Mouse (Mus musculus) MEL (cell line): ENCODE results near the gene Tbc1d17. TPM values are rescaled to one million over a fixed set of nuclear protein-coding genes. Genes with fewer than 3 reads are reported as not detected.
A peak's percentile ranks its signal among the peaks of the same experiment; 100 is the strongest.

Experiments
- DNase-seq: peaks from one replicate; pipeline ENCODE4 v3.0.0; 2011; ENCODE audit warnings: low read depth, low spot score
- H3K27ac ChIP-seq: 2 replicates; pipeline ENCODE4 v1.5.1; 2012; ENCODE audit warnings: low read depth, mild to moderate bottlenecking, control low read depth, low read length, moderate library complexity; ENCODE audit not compliant: control insufficient read depth
- H3K27me3 ChIP-seq, 2 experiments: fragments of 150-350 bp in 1 of 2; sonication (generic) in 1 of 2; 2 replicates each; pipeline ENCODE4 v1.6.1; 2012; ENCODE audit warnings: low read length in 2 of 2, mild to moderate bottlenecking in 2 of 2, improper control_type of control experiment in 1 of 2, moderate library complexity in 1 of 2; ENCODE audit not compliant: insufficient read depth in 2 of 2, control insufficient read depth in 1 of 2
- H3K36me3 ChIP-seq, 2 experiments: 2 replicates each; pipeline ENCODE4 v1.6.1; 2012 to 2014; ENCODE audit warnings: low read length in 2 of 2, improper control_type of control experiment in 1 of 2, inconsistent platforms in 1 of 2, mild to moderate bottlenecking in 1 of 2; ENCODE audit not compliant: insufficient read depth in 2 of 2, control insufficient read depth in 1 of 2
- H3K4me1 ChIP-seq, 2 experiments: fragments of 150-350 bp in 1 of 2; sonication (generic) in 1 of 2; 2 replicates each; pipeline ENCODE4 v1.6.1; 2012; ENCODE audit warnings: low read length in 2 of 2, improper control_type of control experiment in 1 of 2, mild to moderate bottlenecking in 1 of 2; ENCODE audit not compliant: insufficient read depth in 2 of 2, control insufficient read depth in 1 of 2
- H3K4me3 ChIP-seq, 2 experiments: fragments of 150-350 bp in 1 of 2; sonication (generic) in 1 of 2; 2 replicates each; pipeline ENCODE4 v1.5.1; 2012; ENCODE audit warnings: low read depth in 2 of 2, low read length in 2 of 2, mild to moderate bottlenecking in 2 of 2, moderate library complexity in 2 of 2, control low read depth in 1 of 2, improper control_type of control experiment in 1 of 2; ENCODE audit not compliant: control insufficient read depth in 1 of 2, insufficient read depth in 1 of 2
- H3K79me2 ChIP-seq: 2 replicates; pipeline ENCODE4 v1.6.1; 2012; ENCODE audit warnings: mild to moderate bottlenecking, low read length, moderate library complexity; ENCODE audit not compliant: control insufficient read depth, poor library complexity, insufficient read depth
- H3K9ac ChIP-seq: 2 replicates; pipeline ENCODE4 v1.6.1; 2012; ENCODE audit warnings: low read depth, mild to moderate bottlenecking, control low read depth, low read length, moderate library complexity; ENCODE audit not compliant: control insufficient read depth, poor library complexity, severe bottlenecking
- H3K9me3 ChIP-seq: fragments of 150-350 bp; sonication (generic); replicated peaks from 2 replicates; pipeline ENCODE4 v1.6.1; 2012; ENCODE audit warnings: mild to moderate bottlenecking, low read length, improper control_type of control experiment, moderate library complexity; ENCODE audit not compliant: insufficient read depth
- BHLHE40 ChIP-seq: IDR thresholded peaks from 2 replicates; pipeline ENCODE4 v1.6.1; 2012; ENCODE audit warnings: low read depth, mild to moderate bottlenecking, inconsistent platforms, low read length, improper control_type of control experiment, borderline replicate concordance
- CHD1 ChIP-seq: IDR thresholded peaks from 2 replicates; pipeline ENCODE4 v1.6.1; 2012; ENCODE audit warnings: low read depth, mild to moderate bottlenecking, inconsistent platforms, low read length, improper control_type of control experiment
- CTCF ChIP-seq, 3 experiments: IDR thresholded peaks in 2 of 3; conservative IDR thresholded peaks in 1 of 3; 2 replicates each; pipeline ENCODE4 v1.5.1; 2011 to 2012; ENCODE audit warnings: low read length in 3 of 3, low read depth in 2 of 3, mild to moderate bottlenecking in 2 of 3, improper control_type of control experiment in 1 of 3, inconsistent platforms in 1 of 3, mixed read lengths in 1 of 3, moderate library complexity in 1 of 3; ENCODE audit not compliant: control insufficient read depth in 1 of 3, insufficient read depth in 1 of 3, poor library complexity in 1 of 3, severe bottlenecking in 1 of 3
- E2F4 ChIP-seq: IDR thresholded peaks from 2 replicates; pipeline ENCODE4 v1.6.1; 2011; ENCODE audit warnings: low read depth, low read length, improper control_type of control experiment, borderline replicate concordance
- ELF1 ChIP-seq: IDR thresholded peaks from 2 replicates; pipeline ENCODE4 v1.6.1; 2014; ENCODE audit warnings: low read depth, mild to moderate bottlenecking, inconsistent platforms, low read length, improper control_type of control experiment, moderate library complexity
- EP300 ChIP-seq, 2 experiments: IDR thresholded peaks; 2 replicates each; pipeline ENCODE4 v1.6.1; 2011; ENCODE audit warnings: improper control_type of control experiment in 2 of 2, low read length in 2 of 2, low read depth in 1 of 2, mild to moderate bottlenecking in 1 of 2
- HCFC1 ChIP-seq: IDR thresholded peaks from 2 replicates; pipeline ENCODE4 v1.6.1; 2012; ENCODE audit warnings: low read depth, mild to moderate bottlenecking, inconsistent platforms, low read length, improper control_type of control experiment, moderate library complexity
- JUND ChIP-seq: IDR thresholded peaks from 2 replicates; pipeline ENCODE4 v1.6.1; 2011; ENCODE audit warnings: low read depth, mild to moderate bottlenecking, improper control_type of control experiment, low read length
- KAT2A ChIP-seq: conservative IDR thresholded peaks from 2 replicates; pipeline ENCODE4 v1.6.1; 2012; ENCODE audit warnings: low read depth, low read length, improper control_type of control experiment, inconsistent platforms
- MAFK ChIP-seq: IDR thresholded peaks from 2 replicates; pipeline ENCODE4 v1.6.1; 2011; ENCODE audit warnings: low read depth, mild to moderate bottlenecking, low read length, improper control_type of control experiment, borderline replicate concordance
- MAX ChIP-seq: IDR thresholded peaks from 2 replicates; pipeline ENCODE4 v1.6.1; 2011; ENCODE audit warnings: low read length, improper control_type of control experiment
- MXI1 ChIP-seq: IDR thresholded peaks from 2 replicates; pipeline ENCODE4 v1.6.1; 2011; ENCODE audit warnings: mild to moderate bottlenecking, low read depth, low read length, improper control_type of control experiment
- MYC ChIP-seq: IDR thresholded peaks from 2 replicates; pipeline ENCODE4 v1.6.1; 2011; ENCODE audit warnings: low read depth, mild to moderate bottlenecking, low read length, improper control_type of control experiment, moderate library complexity
- NRF1 ChIP-seq: IDR thresholded peaks from 2 replicates; pipeline ENCODE4 v1.6.1; 2014; ENCODE audit warnings: low read depth, mild to moderate bottlenecking, inconsistent platforms, low read length, improper control_type of control experiment, moderate library complexity; ENCODE audit not compliant: poor library complexity, insufficient read depth, severe bottlenecking
- POLR2A ChIP-seq, 2 experiments: IDR thresholded peaks; 2 replicates each; pipeline ENCODE4 v1.6.1; 2011 to 2012; ENCODE audit warnings: low read length in 2 of 2, mild to moderate bottlenecking in 2 of 2, control low read depth in 1 of 2, improper control_type of control experiment in 1 of 2, low read depth in 1 of 2, moderate library complexity in 1 of 2; ENCODE audit not compliant: control insufficient read depth in 1 of 2, insufficient read depth in 1 of 2, poor library complexity in 1 of 2
- POLR2AphosphoS2 ChIP-seq: IDR thresholded peaks from 2 replicates; pipeline ENCODE4 v1.6.1; 2011; ENCODE audit warnings: low read length, improper control_type of control experiment
- RCOR1 ChIP-seq: IDR thresholded peaks from 2 replicates; pipeline ENCODE4 v1.6.1; 2012; ENCODE audit warnings: low read depth, mild to moderate bottlenecking, inconsistent platforms, low read length, improper control_type of control experiment
- SMC3 ChIP-seq: IDR thresholded peaks from 2 replicates; pipeline ENCODE4 v1.6.1; 2011; ENCODE audit warnings: low read depth, low read length, improper control_type of control experiment
- USF1 ChIP-seq: IDR thresholded peaks from 2 replicates; pipeline ENCODE4 v1.6.1; 2014; ENCODE audit warnings: low read depth, mild to moderate bottlenecking, inconsistent platforms, low read length, improper control_type of control experiment, moderate library complexity
- ZC3H11A ChIP-seq: IDR thresholded peaks from 2 replicates; pipeline ENCODE4 v1.6.1; 2012; ENCODE audit warnings: low read depth, mild to moderate bottlenecking, inconsistent platforms, low read length, improper control_type of control experiment
- ZKSCAN1 ChIP-seq: IDR thresholded peaks from 2 replicates; pipeline ENCODE4 v1.6.1; 2012; ENCODE audit warnings: low read depth, mild to moderate bottlenecking, inconsistent platforms, low read length, improper control_type of control experiment, moderate library complexity
- polyA plus RNA-seq, 2 experiments: library from polyadenylated mRNA; stranded (reverse) in 1 of 2; unstranded in 1 of 2; fragments of >175 nt in 1 of 2; fragments of >200 nt in 1 of 2; gene quantifications; 2 replicates each; pipeline versions ENCODE4 v1.2.1 to v1.2.4; 2012; ENCODE audit warnings: low replicate concordance in 2 of 2, low read depth in 1 of 2; ENCODE audit not compliant: insufficient read length in 2 of 2, insufficient read depth in 1 of 2, missing spikeins in 1 of 2
- total RNA-seq: library from RNA; depleted of rRNA; stranded (reverse); fragments of 300-350 nt; gene quantifications from 2 replicates; pipeline ENCODE4 v1.2.3, GENCODE M21; 2012

Tbc1d17 gene
- total and polyA plus RNA-seq, 3 experiments: 16.7 to 29.5 TPM; not detected in 1

GRCm38 (mm10) chr7:44898607-44899006, 49.7 kb upstream of the Tbc1d17 start:
- H3K4me1 ChIP-seq: peaks cover 0 to 8% of the 10 kb centered on the region in 2 experiments; a peak in 2 of 4 replicates
- H3K9me3 ChIP-seq: no peaks in the 10 kb centered on the region
- no peak overlapping the region for H3K9ac ChIP-seq
- H3K36me3 ChIP-seq: peaks cover 0 to 6% of the 10 kb centered on the region in 2 experiments; a peak in 2 of 4 replicates
- no peaks in the 10 kb centered on the region for H3K27me3 ChIP-seq
- H3K79me2 ChIP-seq: no peaks in the 10 kb centered on the region; the same call in 1 of the 2 replicates
- peak; percentile 28 for DNase-seq
- H3K27ac ChIP-seq: no peak overlapping the region
- no peak overlapping the region for H3K4me3 ChIP-seq
- peak; percentile 26 to 53 (median 30); a peak in 5 of 6 replicates for TF ChIP-seq CTCF (IDR thresholded peaks at IDR 0.05 in 2 of 3, conservative IDR thresholded peaks at IDR 0.05 in 1 of 3; ENCODE audit: control insufficient read depth in 1 of 3, insufficient read depth in 1 of 3, low read depth in 2 of 3, low read length in 3 of 3, poor library complexity in 1 of 3, severe bottlenecking in 1 of 3)
- TF ChIP-seq EP300 (IDR thresholded peaks at IDR 0.05; ENCODE audit: low read depth in 1 of 2, low read length in 2 of 2): no peak
- TF ChIP-seq MAFK: no peak
- no peak for TF ChIP-seq NRF1
- TF ChIP-seq USF1: no peak
- TF ChIP-seq BHLHE40: no peak
- TF ChIP-seq MXI1: no peak
- TF ChIP-seq ZC3H11A: no peak
- no peak for TF ChIP-seq JUND
- no peak for TF ChIP-seq MYC
- no peak for TF ChIP-seq E2F4
- no peak for TF ChIP-seq POLR2AphosphoS2
- no peak for TF ChIP-seq ELF1
- TF ChIP-seq SMC3: 0 out of 2 replicates have a peak, but pooled peaks have one; percentile 7
- TF ChIP-seq KAT2A: no peak
- no peak for TF ChIP-seq RCOR1
- no peak; a peak in 1 of 4 replicates for TF ChIP-seq POLR2A (IDR thresholded peaks at IDR 0.05; ENCODE audit: control insufficient read depth in 1 of 2, insufficient read depth in 1 of 2, low read depth in 1 of 2, low read length in 2 of 2, poor library complexity in 1 of 2)

GRCm38 (mm10) chr7:44896499-44896898, 47.6 kb upstream of the Tbc1d17 start:
- H3K79me2 ChIP-seq: peaks cover 7% of the 10 kb centered on the region
- TF ChIP-seq CHD1: no peak
- TF ChIP-seq E2F4: no peak
- TF ChIP-seq RCOR1: no peak
- no peak for TF ChIP-seq MAX
- TF ChIP-seq POLR2AphosphoS2: no peak
- TF ChIP-seq ZKSCAN1: no peak
- TF ChIP-seq HCFC1: no peak
- TF ChIP-seq EP300 (IDR thresholded peaks at IDR 0.05; ENCODE audit: low read depth in 1 of 2, low read length in 2 of 2): no peak
- no peak for TF ChIP-seq MYC
- TF ChIP-seq SMC3: no peak
- TF ChIP-seq BHLHE40: no peak
- TF ChIP-seq CTCF (IDR thresholded peaks at IDR 0.05 in 2 of 3, conservative IDR thresholded peaks at IDR 0.05 in 1 of 3; ENCODE audit: control insufficient read depth in 1 of 3, insufficient read depth in 1 of 3, low read depth in 2 of 3, low read length in 3 of 3, poor library complexity in 1 of 3, severe bottlenecking in 1 of 3): no peak

More at GRCm38 (mm10) chr7:44896499-44896898, 47.6 kb upstream of the Tbc1d17 start:
- Histone ChIP-seq H3K9ac (peak overlapping the region; percentile 86), H3K9me3 (no peaks in the 10 kb centered on the region), H3K4me1 (peaks cover 0 to 12% of the 10 kb centered on the region in 2 experiments; a peak in 2 of 4 replicates), H3K27me3 (no peaks in the 10 kb centered on the region), H3K4me3 (peak overlapping the region; percentile 72 to 88), H3K27ac (peak overlapping the region; percentile 59), H3K36me3 (peaks cover 0 to 6% of the 10 kb centered on the region in 2 experiments; a peak in 2 of 4 replicates)
- DNase-seq: no peak
